Mouse (Mus musculus) gastrocnemius, adult 2 months (tissue): ENCODE results near the gene Nudt21. TPM values are rescaled to one million over a fixed set of nuclear protein-coding genes. Genes with fewer than 3 reads are reported as not detected.
"Not testable (repeated sequence)": the region's sequence is repeated elsewhere in the genome, so short reads cannot be mapped to it uniquely, and the experiment has no call there.

Source experiments
- DNase-seq: peaks from one replicate; pipeline ENCODE4 v3.0.0; 2022
- H3K27ac ChIP-seq: fragments of 200-600 bp; 2 replicates; pipeline ENCODE4 v1.8.1; 2022; ENCODE audit warnings: mild to moderate bottlenecking
- H3K4me3 ChIP-seq: fragments of 200-600 bp; 2 replicates; pipeline ENCODE4 v1.8.1; 2022; ENCODE audit warnings: mild to moderate bottlenecking, moderate library complexity
- CTCF ChIP-seq: fragments of 200-600 bp; IDR thresholded peaks from 2 replicates; pipeline ENCODE4 v1.8.1; 2022; ENCODE audit warnings: antibody characterized with exemption, mild to moderate bottlenecking, moderate library complexity
- intact Hi-C: fragments of 180-260 bp; cut with DNase I; formaldehyde crosslinking; loops from one replicate; pipeline ENCODE4 v1.15.1; 2025
- long read RNA-seq, 2 experiments: library from polyadenylated mRNA; stranded (forward); transcript quantifications; one replicate each; pipeline ENCODE4 v2.0.0; 2021
- total RNA-seq, 2 experiments: library from RNA; stranded (reverse); gene quantifications; 2 replicates each; pipeline ENCODE4 v1.2.3; 2021

The Nudt21 gene
- total RNA-seq, result 10 to 100 TPM in 1 of 2 experiments, 1 to 10 TPM in 1; 8.0 to 15.0 TPM
- long read RNA-seq, experiment 1, full-length matches to known transcripts, result 10 of 10 reads
- long read RNA-seq, experiment 1, partial matches to known transcripts, result 0 of 10 reads
- long read RNA-seq, experiment 1, other reads (novel, unspliced or antisense), result 0 of 10 reads
- long read RNA-seq, experiment 2, full-length matches to known transcripts, result 10 of 10 reads
- long read RNA-seq, experiment 2, partial matches to known transcripts, result 0 of 10 reads
- long read RNA-seq, experiment 2, other reads (novel, unspliced or antisense), result 0 of 10 reads

- no peak for TF ChIP-seq CTCF
- Histone ChIP-seq H3K4me3 (peak within 1 kb of the TSS; percentile 87), H3K27ac (peak within 1 kb of the TSS; percentile 88)
- intact Hi-C loops, result no loop called here
- peak; percentile 94 for DNase-seq
These were observed at the start of gene Nudt21, which contains the start of gene Ogfod1 for GRCm38 (mm10) chr8:94036944-94037524. Gene Nudt21 (minus strand): TSS chr8:94037031. Gene Ogfod1 (plus strand): TSS chr8:94037198.

GRCm38 (mm10) chr8:94076461-94077192, 39.8 kb upstream of the Nudt21 start:
- no peak for TF ChIP-seq CTCF
- Histone ChIP-seq H3K27ac (no peak overlapping the region), H3K4me3 (no peak overlapping the region)
- intact Hi-C loops, result no loop called here
- DNase-seq, result no peak

GRCm38 (mm10) chr8:94068793-94069192, 32.0 kb upstream of the Nudt21 start:
- no peak for TF ChIP-seq CTCF
- intact Hi-C loops, result no loop called here
- H3K27ac ChIP-seq, result no peak overlapping the region
- H3K4me3 ChIP-seq, result no peak overlapping the region
- no peak for DNase-seq

- no peak overlapping the region for H3K4me3 ChIP-seq
- no peak overlapping the region for H3K27ac ChIP-seq
- no peak for DNase-seq
- intact Hi-C loops, result no loop called here
- no peak for TF ChIP-seq CTCF
These were observed 29.5 kb upstream of the Nudt21 start for GRCm38 (mm10) chr8:94066121-94066863.

- no peak overlapping the region for H3K4me3 ChIP-seq
- no peak overlapping the region for H3K27ac ChIP-seq
- TF ChIP-seq CTCF, result peak; percentile 85
- DNase-seq, result peak; percentile 56
- intact Hi-C loops, result loop anchor here (5.0 kb wide), 1 partner anchor 465 kb away; no protein-coding TSS in a partner anchor
These were observed 20.5 kb upstream of the Nudt21 start for GRCm38 (mm10) chr8:94057157-94057854.

- no peak for TF ChIP-seq CTCF
- intact Hi-C loops, result no loop called here
- no peak overlapping the region for H3K27ac ChIP-seq
These were observed 15.9 kb upstream of the Nudt21 start for GRCm38 (mm10) chr8:94052696-94053095.

GRCm38 (mm10) chr8:94047845-94048244, 11.0 kb upstream of the Nudt21 start:
- intact Hi-C loops, result loop anchor here (10.0 kb wide), 1 partner anchor 383 kb away; no protein-coding TSS in a partner anchor
- TF ChIP-seq CTCF, result no peak
- no peak for DNase-seq
- Histone ChIP-seq H3K27ac (no peak overlapping the region), H3K4me3 (no peak overlapping the region)

More at GRCm38 (mm10) chr8:94052696-94053095, 15.9 kb upstream of the Nudt21 start:
- DNase-seq, result no peak
- no peak overlapping the region for H3K4me3 ChIP-seq

GRCm38 (mm10) chr8:94037806-94038205, 975 bp upstream of the Nudt21 start:
- no peak for DNase-seq
- Histone ChIP-seq H3K27ac (peak overlapping the region; percentile 88), H3K4me3 (peak overlapping the region; percentile 87)
- intact Hi-C loops, result no loop called here
- TF ChIP-seq CTCF, result no peak

GRCm38 (mm10) chr8:94036541-94036940, 290 bp downstream of the Nudt21 start:
- peak; percentile 63 for DNase-seq
- H3K4me3 ChIP-seq, result peak overlapping the region; percentile 87
- H3K27ac ChIP-seq, result peak overlapping the region; percentile 87
- intact Hi-C loops, result not testable (repeated sequence)

GRCm38 (mm10) chr8:94035200-94035599, 1.6 kb downstream of the Nudt21 start:
- no peak for DNase-seq
- intact Hi-C loops, result no loop called here
- Histone ChIP-seq H3K27ac (no peak overlapping the region), H3K4me3 (no peak overlapping the region)
- no peak for TF ChIP-seq CTCF

GRCm38 (mm10) chr8:94033601-94034000, 3.2 kb downstream of the Nudt21 start:
- intact Hi-C loops, result no loop called here

GRCm38 (mm10) chr8:94029701-94030100, 7.1 kb downstream of the Nudt21 start:
- Histone ChIP-seq H3K27ac (no peak overlapping the region), H3K4me3 (no peak overlapping the region)
- no peak for TF ChIP-seq CTCF
- DNase-seq, result no peak
- intact Hi-C loops, result no loop called here

More at GRCm38 (mm10) chr8:94033601-94034000, 3.2 kb downstream of the Nudt21 start:
- TF ChIP-seq CTCF, result no peak
- Histone ChIP-seq H3K4me3 (no peak overlapping the region), H3K27ac (no peak overlapping the region)
- no peak for DNase-seq
